Mouse (Mus musculus) hindbrain, embryonic 11.5 days (tissue): ENCODE measurements around the gene Spata5. TPM values are rescaled to one million over a fixed set of nuclear protein-coding genes. Genes with fewer than 3 reads are reported as not detected.

Source experiments
- ATAC-seq: fragments of 200-750 bp; cut with Nextera tagmentation; 2 replicates; pipeline ENCODE4 v1.8.0; 2017; ENCODE audit warnings: mild to moderate bottlenecking, moderate TSS enrichment, moderate library complexity; ENCODE audit not compliant: low FRiP score
- DNase-seq: peaks from one replicate; pipeline ENCODE4 v3.0.0-alpha.2; 2015; ENCODE audit warnings: low spot score
- H3K27ac ChIP-seq: fragments of 300-500 bp; sonication (generic); 2 replicates; pipeline ENCODE4 v1.5.1; 2014; ENCODE audit warnings: mild to moderate bottlenecking, low read depth, low read length
- H3K27me3 ChIP-seq: fragments of 300-500 bp; sonication (generic); 2 replicates; pipeline ENCODE4 v1.6.1; 2014; ENCODE audit warnings: mild to moderate bottlenecking, low read length, moderate library complexity, mixed read lengths; ENCODE audit not compliant: control insufficient read depth, insufficient read depth
- H3K36me3 ChIP-seq: fragments of 300-500 bp; sonication (generic); 2 replicates; pipeline ENCODE4 v1.6.1; 2014; ENCODE audit warnings: mild to moderate bottlenecking, low read length, moderate library complexity, mixed read lengths; ENCODE audit not compliant: control insufficient read depth, insufficient read depth
- H3K4me1 ChIP-seq: fragments of 300-500 bp; sonication (generic); replicated peaks from 2 replicates; pipeline ENCODE4 v1.6.1; 2014; ENCODE audit warnings: low read length, mixed read lengths; ENCODE audit not compliant: control insufficient read depth, insufficient read depth
- H3K4me2 ChIP-seq: fragments of 300-500 bp; sonication (generic); replicated peaks from 2 replicates; pipeline ENCODE4 v1.6.1; 2014; ENCODE audit warnings: mild to moderate bottlenecking, low read depth, low read length
- H3K4me3 ChIP-seq: fragments of 300-500 bp; sonication (generic); 2 replicates; pipeline ENCODE4 v1.5.1; 2014; ENCODE audit warnings: low read depth, low read length
- H3K9ac ChIP-seq: fragments of 300-500 bp; sonication (generic); 2 replicates; pipeline ENCODE4 v1.6.1; 2014; ENCODE audit warnings: low read depth, low read length
- H3K9me3 ChIP-seq: fragments of 300-500 bp; sonication (generic); 2 replicates; pipeline ENCODE4 v1.6.1; 2016; ENCODE audit warnings: low read length; ENCODE audit not compliant: control insufficient read depth
- WGBS: fragments of 180-500 bp; shearing (Covaris S2); extraction: QIAGEN DNeasy Blood & Tissue Kit; methylation state at CpG from one replicate; pipeline ENCODE4 v1.1.7; 2014; 5-methylcytosine and 5-hydroxymethylcytosine counted together
- polyA plus RNA-seq: library from polyadenylated mRNA; unstranded; fragments of >200 nt; fragmentation: Nextera tagmentation; extraction: Ambion mirVana; gene quantifications from 2 replicates; pipeline ENCODE4 v1.2.1, GENCODE M21; 2014

Gene Spata5
- polyA plus RNA-seq, 1 experiment from 2014 or later, result 41.9 TPM

GRCm38 (mm10) chr3:37481295-37481694, 61.6 kb downstream of the Spata5 start:
- H3K9ac ChIP-seq, result no peak overlapping the region
- H3K36me3 ChIP-seq, result no peaks in the 10 kb centered on the region
- H3K27ac ChIP-seq, result no peak overlapping the region
- H3K4me1 ChIP-seq, result no peaks in the 10 kb centered on the region
- no peak for ATAC-seq
- no peak overlapping the region for H3K4me2 ChIP-seq
- no peaks in the 10 kb centered on the region for H3K27me3 ChIP-seq
- 87% methylated on average over 31 of the region's 31 CpGs for WGBS
- no peak overlapping the region for H3K4me3 ChIP-seq
- no peak for DNase-seq
- no peaks in the 10 kb centered on the region for H3K9me3 ChIP-seq

- Histone ChIP-seq H3K36me3 (no peaks in the 10 kb centered on the region), H3K4me1 (no peaks in the 10 kb centered on the region), H3K9me3 (no peaks in the 10 kb centered on the region), H3K27me3 (no peaks in the 10 kb centered on the region), H3K4me2 (no peak overlapping the region), H3K9ac (no peak overlapping the region), H3K27ac (no peak overlapping the region), H3K4me3 (no peak overlapping the region)
- no peak for ATAC-seq
- DNase-seq, result no peak
- 78% methylated on average over 1 of the region's 1 CpGs for WGBS
Measured at GRCm38 (mm10) chr3:37482720-37483119, 63.0 kb downstream of the Spata5 start.

GRCm38 (mm10) chr3:37483709-37484265, 64.1 kb downstream of the Spata5 start:
- ATAC-seq (no peak), DNase-seq (no peak)
- H3K27ac ChIP-seq, result no peak overlapping the region
- no peaks in the 10 kb centered on the region for H3K36me3 ChIP-seq
- no peak overlapping the region for H3K4me3 ChIP-seq
- no peak overlapping the region for H3K4me2 ChIP-seq
- no peaks in the 10 kb centered on the region for H3K9me3 ChIP-seq
- 93% methylated on average over 4 of the region's 4 CpGs for WGBS
- H3K4me1 ChIP-seq, result no peaks in the 10 kb centered on the region
- H3K27me3 ChIP-seq, result no peaks in the 10 kb centered on the region
- no peak overlapping the region for H3K9ac ChIP-seq

GRCm38 (mm10) chr3:37487639-37488038, 67.9 kb downstream of the Spata5 start:
- H3K4me1 ChIP-seq, result no peaks in the 10 kb centered on the region
- no peaks in the 10 kb centered on the region for H3K9me3 ChIP-seq
- H3K9ac ChIP-seq, result no peak overlapping the region
- DNase-seq (no peak), ATAC-seq (no peak)
- H3K36me3 ChIP-seq, result no peaks in the 10 kb centered on the region
- H3K4me3 ChIP-seq, result no peak overlapping the region
- no peak overlapping the region for H3K4me2 ChIP-seq
- WGBS, result 95% methylated on average over 2 of the region's 2 CpGs
- H3K27me3 ChIP-seq, result no peaks in the 10 kb centered on the region
- H3K27ac ChIP-seq, result no peak overlapping the region

- H3K4me1 ChIP-seq, result no peaks in the 10 kb centered on the region
- H3K4me2 ChIP-seq, result no peak overlapping the region
- no peaks in the 10 kb centered on the region for H3K9me3 ChIP-seq
- no peak for DNase-seq
- H3K27ac ChIP-seq, result no peak overlapping the region
- H3K36me3 ChIP-seq, result no peaks in the 10 kb centered on the region
- H3K4me3 ChIP-seq, result no peak overlapping the region
- H3K9ac ChIP-seq, result no peak overlapping the region
- H3K27me3 ChIP-seq, result no peaks in the 10 kb centered on the region
- ATAC-seq, result no peak
Measured at GRCm38 (mm10) chr3:37488173-37488572, 68.5 kb downstream of the Spata5 start.

GRCm38 (mm10) chr3:37490025-37490424, 70.3 kb downstream of the Spata5 start:
- WGBS, result 88% methylated on average over 3 of the region's 3 CpGs
- DNase-seq, result no peak
- Histone ChIP-seq H3K27me3 (no peaks in the 10 kb centered on the region), H3K4me2 (no peak overlapping the region), H3K4me1 (no peaks in the 10 kb centered on the region), H3K9me3 (no peaks in the 10 kb centered on the region), H3K36me3 (no peaks in the 10 kb centered on the region), H3K4me3 (no peak overlapping the region), H3K27ac (no peak overlapping the region), H3K9ac (no peak overlapping the region)
- no peak for ATAC-seq

- Histone ChIP-seq H3K4me1 (no peaks in the 10 kb centered on the region), H3K27ac (no peak overlapping the region), H3K9ac (no peak overlapping the region), H3K36me3 (no peaks in the 10 kb centered on the region), H3K4me2 (no peak overlapping the region), H3K4me3 (no peak overlapping the region), H3K27me3 (no peaks in the 10 kb centered on the region), H3K9me3 (no peaks in the 10 kb centered on the region)
- 80% methylated on average over 1 of the region's 1 CpGs for WGBS
- DNase-seq (no peak), ATAC-seq (no peak)
Measured at GRCm38 (mm10) chr3:37500939-37501338, 81.2 kb downstream of the Spata5 start.

- 76% methylated on average over 2 of the region's 2 CpGs for WGBS
Measured at GRCm38 (mm10) chr3:37502552-37502951, 82.9 kb downstream of the Spata5 start.

DNA sequence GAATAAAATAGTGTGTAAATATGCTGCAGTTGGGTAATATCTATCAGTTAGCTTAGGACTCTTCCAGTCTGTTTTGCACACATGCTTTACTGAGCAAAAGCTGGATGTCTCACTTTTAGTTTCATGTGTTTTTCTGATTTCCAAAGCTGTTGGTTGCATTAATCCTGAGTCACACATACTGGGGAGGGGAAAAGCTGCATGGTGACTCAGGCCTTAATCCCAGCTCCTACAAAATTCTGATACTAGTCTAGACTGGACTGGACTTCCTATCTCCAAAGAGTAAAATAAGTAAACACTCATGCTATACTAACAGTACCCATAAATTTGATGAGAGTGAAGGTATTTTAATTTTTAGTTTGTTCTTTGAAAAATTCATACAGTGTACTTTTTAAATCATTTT, 84.2 kb downstream of the Spata5 start:
- Histone ChIP-seq H3K9ac (no peak overlapping the region), H3K4me2 (no peak overlapping the region), H3K4me1 (no peaks in the 10 kb centered on the region), H3K27ac (no peak overlapping the region), H3K36me3 (no peaks in the 10 kb centered on the region), H3K27me3 (no peaks in the 10 kb centered on the region), H3K4me3 (no peak overlapping the region), H3K9me3 (no peaks in the 10 kb centered on the region)
- ATAC-seq (no peak), DNase-seq (no peak)

More at GRCm38 (mm10) chr3:37502552-37502951, 82.9 kb downstream of the Spata5 start:
- ATAC-seq (no peak), DNase-seq (no peak)
- Histone ChIP-seq H3K9ac (no peak overlapping the region), H3K4me2 (no peak overlapping the region), H3K4me3 (no peak overlapping the region), H3K4me1 (no peaks in the 10 kb centered on the region), H3K36me3 (no peaks in the 10 kb centered on the region), H3K9me3 (no peaks in the 10 kb centered on the region), H3K27me3 (no peaks in the 10 kb centered on the region), H3K27ac (no peak overlapping the region)
